Mouse (Mus musculus) left cerebral cortex, postnatal 14 days (tissue): ENCODE data around the gene Smg1. TPM values are rescaled to one million over a fixed set of nuclear protein-coding genes. Genes with fewer than 3 reads are reported as not detected.

Source experiments
- DNase-seq, 2 experiments: peaks; one replicate each; pipeline ENCODE4 v3.0.0; 2021 to 2022; ENCODE audit warnings: low spot score in 2 of 2, mixed read lengths in 1 of 2
- intact Hi-C: fragments of 180-260 bp; cut with DNase I; formaldehyde crosslinking; loops from one replicate; pipeline ENCODE4 v1.15.1; 2025
- total RNA-seq, 2 experiments: library from RNA; stranded (reverse); gene quantifications; 2 replicates each; pipeline ENCODE4 v1.2.3; 2021

Smg1 gene
- total RNA-seq, 2 experiments from 2014 or later, result 61.1 to 67.2 TPM

DNA sequence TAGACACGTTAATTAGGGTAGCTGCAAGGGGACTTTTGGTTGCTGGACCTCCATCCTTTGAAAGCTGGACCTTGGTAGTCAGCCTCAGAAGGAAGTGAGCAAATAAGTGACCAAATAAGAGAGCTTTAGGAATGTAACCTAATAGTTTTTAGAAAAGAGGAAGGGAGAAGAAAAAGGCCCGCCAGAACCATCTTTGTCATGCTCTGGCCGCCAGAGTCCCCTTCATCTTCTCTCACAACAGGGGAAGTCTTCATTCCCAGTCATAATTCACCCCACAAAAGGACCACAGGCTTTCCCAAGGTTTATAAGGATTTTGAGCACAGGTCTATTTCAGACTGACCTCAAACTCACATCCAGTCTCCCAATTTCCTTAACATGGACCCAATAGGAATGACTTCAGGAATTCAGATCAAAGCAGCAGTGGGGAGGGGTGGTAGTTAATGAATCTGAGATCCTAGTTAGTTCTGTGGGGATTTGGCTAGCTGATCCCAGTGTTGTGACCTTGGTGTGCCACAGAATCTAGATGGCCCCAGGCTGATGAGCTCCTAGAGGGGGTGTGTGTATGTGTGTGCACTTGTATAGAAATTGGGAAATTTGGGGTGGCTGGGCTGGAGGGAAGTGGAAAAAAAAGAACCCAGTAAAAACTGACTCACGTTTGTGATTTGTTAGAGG is 125.8 kb downstream of the Smg1 start:
- intact Hi-C loops, result no loop called here
- no peak for DNase-seq

DNA sequence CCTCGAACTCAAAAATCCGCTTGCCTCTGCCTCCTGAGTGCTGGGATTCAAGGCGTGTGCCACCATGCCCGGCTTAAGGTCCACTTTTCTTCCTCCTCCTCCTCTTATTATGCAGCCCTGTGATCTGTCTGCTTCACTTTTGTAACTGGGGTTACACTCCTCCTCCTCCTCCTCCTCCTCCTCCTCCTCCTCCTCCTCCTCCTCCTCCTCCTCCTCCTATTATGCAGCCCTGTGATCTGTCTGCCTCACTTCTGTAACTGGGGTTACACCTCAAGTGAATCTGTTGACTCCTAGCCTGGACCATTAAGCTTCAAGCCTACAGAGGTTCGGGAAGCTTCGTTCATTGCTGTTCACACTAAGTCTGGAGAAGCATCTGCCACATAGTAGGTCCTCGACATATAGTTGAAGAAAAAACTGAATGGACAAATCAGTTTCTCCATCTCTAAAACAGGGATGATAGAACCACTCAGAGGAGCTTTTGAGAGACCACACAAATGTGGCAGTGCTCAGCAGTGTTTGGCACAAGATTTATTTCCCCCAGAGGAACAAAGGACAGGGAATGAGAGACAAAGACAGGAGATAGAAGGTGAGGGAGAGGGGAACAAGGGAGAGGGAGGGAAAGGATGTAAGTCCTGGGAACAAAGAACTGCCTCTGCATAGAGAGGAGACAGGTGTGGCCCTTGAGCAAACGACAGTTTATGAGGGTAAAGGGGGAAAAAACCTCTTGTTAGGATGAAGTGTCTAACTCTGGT is 126.5 kb downstream of the Smg1 start:
- intact Hi-C loops, result no loop called here
- no peak for DNase-seq

DNA sequence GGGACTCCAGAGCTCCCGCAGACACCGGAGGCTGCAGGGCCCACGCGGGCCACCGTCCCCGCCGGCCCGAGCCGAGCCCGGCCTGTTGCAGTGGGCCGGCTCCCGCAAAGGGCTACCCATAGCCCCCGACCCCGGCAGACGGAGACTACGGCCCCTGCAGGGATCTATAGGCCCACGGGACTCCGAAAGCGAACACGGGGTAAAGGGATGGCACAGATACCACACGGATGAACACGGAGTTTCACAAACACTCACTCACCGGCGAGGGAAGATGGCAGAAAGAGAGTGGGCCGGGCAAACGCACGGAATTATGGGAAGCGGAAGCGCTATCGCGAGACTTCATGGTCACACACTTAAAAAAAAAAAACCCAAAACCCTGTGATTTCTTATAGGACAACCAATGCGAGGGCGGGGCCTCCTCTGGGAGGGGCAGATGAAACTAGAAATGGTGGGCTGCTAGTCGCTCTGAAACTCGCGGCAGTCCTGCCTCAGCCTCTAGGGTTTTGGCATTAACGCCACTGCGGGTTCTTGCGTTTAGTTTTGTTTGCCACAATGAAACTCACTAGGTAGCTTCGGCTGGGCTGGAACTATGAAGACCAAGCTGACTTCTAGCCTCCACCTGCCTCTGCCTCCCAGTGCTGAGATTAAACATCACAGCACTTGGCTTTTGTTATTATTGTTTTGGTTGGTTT is 127.4 kb downstream of the Smg1 start, which contains the start of gene Rps15a:
Rps15a (minus strand) TSS at position 312 of the 692 bp plus-strand sequence.
- intact Hi-C loops, result no loop called here
- DNase-seq, result peak; percentile 93 to 96

DNA sequence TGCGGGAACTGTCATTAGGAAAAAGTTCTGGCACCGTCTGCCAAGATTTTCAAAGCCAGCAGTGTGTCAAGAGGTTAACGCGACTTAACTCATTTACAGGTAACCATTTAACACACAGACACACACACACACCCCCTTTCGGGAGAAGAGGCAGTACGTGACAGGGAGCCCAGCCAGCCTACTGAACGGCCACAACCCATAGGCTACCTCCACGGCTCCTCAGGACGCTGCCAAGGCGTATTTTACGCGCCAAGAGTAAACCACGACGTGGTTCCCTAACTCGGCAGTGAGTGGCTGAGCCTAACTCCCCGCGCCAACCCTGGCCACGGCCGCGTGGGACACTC is 128.0 kb downstream of the Smg1 start:
- DNase-seq, result no peak
- intact Hi-C loops, result no loop called here

DNA sequence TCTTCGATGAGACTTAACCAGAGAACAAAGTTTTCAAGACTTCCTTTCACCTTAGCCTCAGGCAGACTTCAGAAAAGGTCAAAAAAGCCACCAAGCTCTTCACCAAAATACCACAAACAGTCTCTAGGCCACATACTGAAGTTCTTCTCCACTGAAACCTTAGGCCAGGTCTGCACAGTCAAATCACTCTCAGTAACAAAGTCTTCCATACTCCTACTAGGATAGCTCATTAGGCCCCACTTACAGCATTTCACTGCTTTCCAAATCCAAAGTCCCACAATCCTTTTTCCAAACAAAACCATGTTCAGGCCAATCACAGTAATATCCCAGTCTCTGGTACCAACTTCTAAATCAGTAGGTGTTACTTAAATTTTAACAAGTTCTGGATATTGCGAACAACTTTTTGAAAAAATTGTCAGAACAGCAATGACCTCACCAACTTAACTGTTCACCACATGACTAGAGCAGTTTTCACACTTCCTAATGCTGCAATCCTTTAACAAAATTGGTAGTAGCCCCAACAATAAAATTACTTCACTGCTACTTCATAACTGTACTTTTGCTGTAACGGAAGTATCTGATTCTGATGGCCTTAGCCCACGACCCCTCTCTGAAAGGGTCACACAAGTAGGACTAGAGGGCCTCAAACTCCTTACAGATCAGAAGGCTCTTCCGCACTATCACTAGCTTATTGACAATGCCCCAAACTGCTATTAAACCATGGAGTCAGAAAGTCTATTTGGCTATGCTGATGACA is 129.8 kb downstream of the Smg1 start:
- no peak for DNase-seq
- intact Hi-C loops, result no loop called here

DNA sequence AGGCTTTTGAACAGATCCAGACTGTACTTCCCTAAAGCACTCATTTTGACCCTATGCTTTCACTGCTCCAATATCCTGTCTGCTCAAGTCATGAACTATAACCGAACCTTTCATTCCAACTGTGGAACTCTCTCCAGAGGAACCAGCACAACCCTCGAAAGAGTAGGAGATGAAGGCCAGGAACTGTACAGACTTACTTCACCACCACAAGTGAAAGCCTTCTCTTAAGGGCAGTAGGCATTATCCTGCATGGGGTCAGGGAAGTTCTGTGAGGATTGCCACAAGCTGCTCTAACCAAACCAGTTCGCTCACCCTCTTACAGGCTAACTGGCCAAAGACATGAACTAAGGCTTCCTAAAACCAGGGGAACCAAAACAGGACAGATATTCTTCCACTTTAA is 132.3 kb downstream of the Smg1 start:
- intact Hi-C loops, result no loop called here
- no peak for DNase-seq

DNA sequence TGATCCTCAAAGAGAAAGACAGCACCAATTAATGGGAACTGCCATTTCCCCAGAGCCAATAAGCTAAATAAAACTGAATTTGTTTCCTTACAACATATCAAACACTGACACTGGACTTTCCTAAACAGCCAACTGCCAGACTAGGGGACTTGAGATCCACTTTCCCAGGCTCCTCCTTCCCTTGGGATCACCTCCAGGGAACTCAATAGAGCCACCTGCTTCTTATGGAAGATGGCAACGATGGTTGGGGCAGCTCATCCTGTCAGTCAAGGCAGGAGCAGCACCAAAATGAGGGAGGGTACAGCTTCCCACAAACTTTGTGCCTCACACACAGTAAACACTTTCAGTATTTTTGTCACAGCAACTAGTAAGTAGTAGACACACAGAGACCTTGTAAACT is 135.8 kb downstream of the Smg1 start:
- DNase-seq, result no peak
- intact Hi-C loops, result loop anchor here (10.0 kb wide), 2 partner anchors 723 to 1403 kb away; partner anchors contain the start of gene Xylt1

DNA sequence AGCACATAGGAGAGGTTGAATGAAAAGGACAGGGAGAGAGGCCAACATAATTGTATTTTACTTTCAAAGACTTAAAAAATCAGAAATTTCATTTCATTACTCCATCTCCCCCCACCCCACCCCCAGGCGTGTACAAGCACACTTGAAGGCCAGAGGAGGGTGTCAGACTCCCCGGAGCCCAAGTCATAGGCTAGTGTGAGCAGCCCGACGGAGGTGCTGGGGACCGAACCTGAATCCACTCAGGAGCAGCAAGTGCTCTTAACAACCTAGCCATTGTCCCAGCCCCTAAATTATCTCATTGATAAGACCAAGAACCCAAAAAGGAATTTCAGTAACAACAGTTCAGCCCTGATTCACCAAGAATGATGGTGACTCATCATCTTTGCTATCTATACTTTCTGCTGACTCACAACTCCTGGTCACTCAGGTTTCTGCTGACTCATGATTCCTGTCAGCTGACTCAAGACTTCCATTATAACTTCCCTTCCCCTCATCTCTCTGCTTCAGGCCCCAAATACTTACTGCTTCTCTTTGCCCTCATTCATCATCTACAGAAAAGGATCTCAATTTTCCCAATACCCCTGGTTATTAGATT is 138.9 kb downstream of the Smg1 start:
- peak in 1 of 2 experiments; percentile 59 for DNase-seq
- intact Hi-C loops, result loop anchor here (10.0 kb wide), 2 partner anchors 720 to 1400 kb away; partner anchors contain the start of gene Xylt1

DNA sequence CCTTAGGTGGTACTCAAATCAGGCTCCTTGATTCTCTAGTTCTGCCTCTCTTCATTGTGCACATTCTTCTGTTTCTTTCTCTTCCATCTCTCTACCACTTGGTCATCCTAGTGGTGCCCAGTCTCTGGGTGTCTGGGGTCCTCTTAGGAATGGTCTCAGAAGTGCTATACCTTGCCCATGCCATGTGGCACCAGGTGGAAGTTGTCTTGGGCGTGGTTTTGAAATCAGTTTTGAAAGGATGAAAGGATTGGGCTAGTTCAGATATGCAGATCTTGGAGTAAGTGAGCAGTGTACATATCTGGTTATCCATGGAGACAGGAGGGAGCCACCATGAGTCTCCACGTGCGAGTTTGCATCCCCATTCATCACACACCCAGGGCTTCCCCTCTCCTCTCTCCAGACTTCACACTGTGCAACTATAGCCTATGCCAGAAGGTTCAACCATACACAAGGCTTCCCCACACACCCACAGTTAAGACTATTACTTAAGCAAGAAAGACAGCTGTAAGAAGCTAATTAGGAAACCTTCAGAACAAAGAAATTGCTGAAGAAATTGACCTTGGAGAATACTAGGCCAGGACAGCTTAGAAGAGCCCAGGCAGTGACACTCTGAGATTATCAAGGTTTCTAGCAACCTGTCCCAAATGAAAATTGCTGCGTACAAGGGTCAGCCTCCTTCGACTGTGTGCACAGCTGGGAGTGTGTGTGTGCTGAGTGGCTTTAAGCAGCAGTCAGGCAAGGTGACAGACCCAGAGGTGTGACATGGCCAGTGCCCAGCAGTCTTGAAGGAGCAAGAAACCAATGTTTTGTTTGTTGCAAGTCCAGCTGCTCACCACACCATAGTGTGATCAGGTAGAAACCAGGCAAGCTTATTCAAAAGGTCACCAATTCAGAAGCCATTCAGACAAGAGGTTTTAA is 139.7 kb downstream of the Smg1 start:
- intact Hi-C loops, result loop anchor here (10.0 kb wide), 2 partner anchors 719 to 1399 kb away; partner anchors contain the start of gene Xylt1
- no peak for DNase-seq

DNA sequence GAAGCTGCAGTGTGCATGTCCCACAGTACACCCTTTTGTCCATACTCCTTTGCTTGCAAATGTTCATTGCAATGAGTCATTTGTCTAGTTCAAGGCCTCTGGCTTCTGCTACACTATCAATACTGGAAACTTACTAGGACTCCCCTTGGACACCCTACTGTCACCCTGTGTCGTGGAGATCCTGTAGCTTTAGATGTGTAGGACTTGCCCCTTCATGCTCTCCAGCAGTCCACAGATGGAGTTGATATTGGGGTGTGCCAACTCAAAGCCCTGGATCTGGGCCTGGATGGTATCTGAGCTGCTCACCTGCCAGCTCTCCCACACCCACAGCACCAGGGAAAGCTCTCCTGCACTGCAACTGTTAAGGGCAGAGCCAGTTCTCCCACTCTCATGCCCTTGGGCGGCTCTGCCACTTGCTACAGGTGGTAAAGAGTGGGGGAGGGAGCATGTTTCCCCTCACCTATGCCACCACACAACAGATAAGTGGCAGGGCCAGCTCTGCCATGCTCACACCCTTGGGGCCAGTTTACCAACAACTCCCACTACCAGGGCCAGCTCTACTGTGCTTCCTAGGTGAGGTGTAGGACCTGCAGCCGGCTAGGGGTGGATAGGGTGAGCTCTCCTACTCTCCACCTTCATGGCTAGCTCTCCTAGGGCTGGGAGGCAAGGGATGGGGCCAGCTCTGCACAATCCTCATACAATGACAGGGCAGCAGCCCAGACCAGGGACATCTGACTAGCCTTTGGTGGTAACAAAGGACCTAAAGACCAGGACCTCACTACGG is 140.6 kb downstream of the Smg1 start:
- DNase-seq, result no peak
- intact Hi-C loops, result loop anchor here (10.0 kb wide), 2 partner anchors 718 to 1398 kb away; partner anchors contain the start of gene Xylt1

DNA sequence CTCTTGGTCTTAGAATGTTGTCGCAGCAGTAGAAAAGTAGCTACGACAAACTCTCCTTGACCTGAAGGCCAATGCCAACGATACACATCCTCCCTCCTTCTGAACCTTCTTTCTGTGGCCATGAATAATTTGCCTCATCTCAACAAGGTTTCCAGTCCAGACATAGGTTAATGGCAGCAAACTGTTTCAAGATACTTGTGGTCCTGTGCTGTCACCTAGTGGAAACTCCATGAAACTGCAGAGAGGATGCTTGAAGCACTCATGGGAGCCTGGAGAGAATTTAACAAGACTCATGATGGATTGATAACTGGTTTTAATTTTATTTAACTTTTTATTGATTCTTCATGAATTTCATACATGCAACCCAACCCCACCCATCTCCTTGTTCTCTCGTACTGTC is 141.2 kb downstream of the Smg1 start:
- DNase-seq, result peak; percentile 59 to 63
- intact Hi-C loops, result loop anchor here (10.0 kb wide), 2 partner anchors 717 to 1397 kb away; partner anchors contain the start of gene Xylt1

DNA sequence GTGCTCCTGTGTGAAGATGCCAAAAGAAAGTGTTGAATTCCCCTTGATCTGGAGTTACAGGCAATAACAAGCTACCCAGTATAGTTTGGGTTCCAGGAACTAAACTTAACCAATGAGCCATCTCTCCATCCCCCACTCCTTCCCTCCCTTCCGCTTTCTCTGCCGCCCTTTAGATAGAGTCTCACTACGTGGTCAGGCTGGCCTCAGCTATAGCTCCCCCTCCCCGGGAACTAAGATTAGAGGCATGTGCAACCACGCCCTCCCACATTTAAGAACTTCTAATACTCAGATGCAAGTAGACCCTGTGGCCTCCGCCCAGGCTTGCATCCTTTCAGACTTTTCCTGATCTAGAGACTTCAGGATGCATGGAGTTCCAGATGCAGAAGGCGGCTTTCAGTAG is 145.9 kb downstream of the Smg1 start:
- intact Hi-C loops, result no loop called here
- DNase-seq, result no peak

Other genes starting within 250 kb of the Smg1 start
- gene Rps15a, start 127.5 kb downstream of the Smg1 start, total RNA-seq, result 100 to 1,000 TPM; 354 to 364 TPM
- 100 to 1,000 TPM; 239 to 272 TPM for gene Arl6ip1, start 114.0 kb downstream of the Smg1 start, total RNA-seq
- 10 to 100 TPM; 61.8 to 68.6 TPM for gene Syt17, start 204.6 kb upstream of the Smg1 start, total RNA-seq
- gene Itpripl2, start 248.3 kb upstream of the Smg1 start, total RNA-seq, result 1 to 10 TPM; 4.0 to 4.3 TPM